Mouse (Mus musculus): Measurements from ENCODE around the gene Tmem178b. TPM values are rescaled to one million over a fixed set of nuclear protein-coding genes. Genes with fewer than 3 reads are reported as not detected.

The Tmem178b gene
- polyA plus RNA-seq, 1 experiment from 2014 or later = 0.67 TPM

DNA sequence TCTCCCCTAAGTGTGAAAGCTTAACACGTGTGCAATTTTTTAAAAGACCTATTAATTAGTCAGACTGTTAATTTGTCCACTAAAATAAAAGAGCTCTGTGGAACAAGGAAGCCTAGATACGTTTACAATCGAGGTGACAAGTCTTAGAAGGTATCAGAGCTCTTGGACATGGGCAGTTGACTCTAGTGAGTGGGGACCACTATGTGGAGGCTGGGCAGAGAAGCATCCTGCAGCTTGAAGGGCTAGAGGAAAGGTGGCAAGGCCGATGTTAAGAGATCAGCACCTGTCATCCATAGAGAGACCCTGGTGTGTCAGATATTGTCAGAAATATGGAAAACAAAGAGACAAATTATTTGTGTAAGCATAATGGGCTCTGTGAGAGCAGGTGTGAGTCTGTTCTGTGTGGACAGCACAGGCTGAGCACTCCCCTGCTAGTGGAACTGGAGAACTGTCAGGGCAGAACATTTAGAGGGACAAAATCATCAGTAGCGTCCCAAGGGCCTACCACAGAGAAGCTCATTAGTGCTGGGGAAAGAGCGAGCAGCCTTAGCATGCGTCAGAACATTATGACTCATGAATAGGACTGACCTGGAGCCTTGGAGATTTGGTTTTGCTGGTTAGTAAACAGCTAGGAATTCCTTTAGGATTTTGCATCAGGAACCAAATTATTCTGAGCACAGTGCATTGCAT lies 264.9 kb downstream of the Tmem178b start:
- Histone ChIP-seq H3K4me3 (ENCODE audit: low read length) (no peak overlapping the region), H3K9ac (ENCODE audit: low read depth, low read length) (no peak overlapping the region), H3K36me3 (ENCODE audit: control insufficient read depth, insufficient read depth, low read length) (no peaks in the 10 kb centered on the region), H3K4me2 (ENCODE audit: low read depth, low read length) (no peak overlapping the region), H3K4me1 (ENCODE audit: control insufficient read depth, insufficient read depth, low read length) (no peaks in the 10 kb centered on the region), H3K27me3 (replicated peaks; ENCODE audit: control insufficient read depth, insufficient read depth, low read length) (no peaks in the 10 kb centered on the region), H3K27ac (ENCODE audit: low read length) (no peak overlapping the region), H3K9me3 (ENCODE audit: control insufficient read depth, low read length) (no peaks in the 10 kb centered on the region)
- ATAC-seq = no peak
- 80% methylated on average over 7 of the region's 7 CpGs for WGBS

DNA sequence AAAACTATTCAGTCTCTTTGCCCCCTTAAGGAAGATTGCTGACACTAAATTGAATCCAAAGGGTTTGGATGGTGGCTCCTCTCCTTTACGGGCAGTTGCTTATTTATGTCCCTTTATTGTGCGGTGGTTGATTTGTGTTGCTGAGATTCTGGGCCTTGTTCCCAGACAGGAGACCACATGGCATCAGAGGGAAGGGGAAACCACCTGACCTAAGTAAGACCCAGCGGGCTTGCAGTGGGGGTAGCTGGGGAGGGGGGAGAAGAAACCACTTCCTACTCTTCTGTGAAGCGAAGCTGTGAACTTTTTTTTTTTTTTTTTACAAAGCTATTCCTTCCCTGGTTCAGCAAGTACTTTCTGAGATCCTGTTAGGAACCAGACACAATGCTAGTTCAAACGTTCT lies 269.5 kb downstream of the Tmem178b start:
- ATAC-seq = no peak
- no peak overlapping the region for H3K4me2 ChIP-seq (ENCODE audit: low read depth, low read length)
- H3K9ac ChIP-seq (ENCODE audit: low read depth, low read length) = no peak overlapping the region
- H3K36me3 ChIP-seq (ENCODE audit: control insufficient read depth, insufficient read depth, low read length) = no peaks in the 10 kb centered on the region
- no peaks in the 10 kb centered on the region for H3K9me3 ChIP-seq (ENCODE audit: control insufficient read depth, low read length)
- WGBS = 41% methylated on average over 5 of the region's 5 CpGs
- no peaks in the 10 kb centered on the region for H3K4me1 ChIP-seq (ENCODE audit: control insufficient read depth, insufficient read depth, low read length)
- no peak overlapping the region for H3K4me3 ChIP-seq (ENCODE audit: low read length)
- H3K27ac ChIP-seq (ENCODE audit: low read length) = no peak overlapping the region
- no peaks in the 10 kb centered on the region for H3K27me3 ChIP-seq (replicated peaks; ENCODE audit: control insufficient read depth, insufficient read depth, low read length)

DNA sequence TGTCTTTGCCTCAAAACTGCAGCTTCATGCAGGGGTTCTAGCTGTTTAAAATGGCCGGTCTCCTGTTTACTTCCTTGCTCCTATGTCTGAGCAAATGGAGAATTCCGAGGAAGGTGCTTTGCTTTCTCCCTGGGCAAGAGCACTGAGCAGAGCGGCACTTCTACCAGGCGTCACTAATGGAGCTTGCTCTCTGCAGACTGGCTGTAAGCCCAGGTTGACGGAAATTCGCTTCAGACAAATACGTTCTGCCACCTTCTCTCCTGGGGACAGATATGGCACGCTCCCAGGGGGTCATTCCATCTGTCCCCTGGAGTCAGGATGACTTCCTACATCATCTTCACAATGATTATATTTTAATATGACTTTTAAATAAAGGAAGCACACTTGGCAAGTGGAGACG lies 271.3 kb downstream of the Tmem178b start:
- Histone ChIP-seq H3K36me3 (ENCODE audit: control insufficient read depth, insufficient read depth, low read length) (no peaks in the 10 kb centered on the region), H3K9ac (ENCODE audit: low read depth, low read length) (no peak overlapping the region), H3K4me1 (ENCODE audit: control insufficient read depth, insufficient read depth, low read length) (no peaks in the 10 kb centered on the region), H3K27me3 (replicated peaks; ENCODE audit: control insufficient read depth, insufficient read depth, low read length) (no peaks in the 10 kb centered on the region), H3K4me2 (ENCODE audit: low read depth, low read length) (no peak overlapping the region), H3K27ac (ENCODE audit: low read length) (no peak overlapping the region), H3K9me3 (ENCODE audit: control insufficient read depth, low read length) (no peaks in the 10 kb centered on the region), H3K4me3 (ENCODE audit: low read length) (no peak overlapping the region)
- 61% methylated on average over 9 of the region's 9 CpGs for WGBS
- ATAC-seq = no peak

DNA sequence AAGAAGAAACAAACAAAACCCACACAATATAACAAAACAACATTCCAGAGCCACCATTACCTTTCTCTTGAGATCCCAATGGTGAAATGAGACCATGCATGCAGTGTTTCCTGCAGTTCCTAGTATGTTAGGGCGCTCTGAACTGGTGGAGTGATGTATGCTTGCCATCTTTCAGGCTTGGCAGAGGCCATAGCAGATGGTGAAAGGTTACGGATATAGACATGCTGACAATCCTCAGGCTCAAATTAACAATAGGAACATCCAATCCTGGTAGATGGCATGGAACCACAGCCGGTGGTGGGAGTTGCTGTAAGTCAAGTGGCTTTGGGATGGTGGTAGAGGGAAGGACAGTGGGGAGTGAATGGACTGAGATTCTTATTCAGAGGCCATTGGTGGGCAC lies 272.5 kb downstream of the Tmem178b start:
- no peak overlapping the region for H3K4me3 ChIP-seq (ENCODE audit: low read length)
- no peaks in the 10 kb centered on the region for H3K9me3 ChIP-seq (ENCODE audit: control insufficient read depth, low read length)
- ATAC-seq = no peak
- H3K4me2 ChIP-seq (ENCODE audit: low read depth, low read length) = no peak overlapping the region
- H3K4me1 ChIP-seq (ENCODE audit: control insufficient read depth, insufficient read depth, low read length) = no peaks in the 10 kb centered on the region
- no peaks in the 10 kb centered on the region for H3K36me3 ChIP-seq (ENCODE audit: control insufficient read depth, insufficient read depth, low read length)
- WGBS = 93% methylated on average over 3 of the region's 3 CpGs
- no peak overlapping the region for H3K27ac ChIP-seq (ENCODE audit: low read length)
- no peak overlapping the region for H3K9ac ChIP-seq (ENCODE audit: low read depth, low read length)
- no peaks in the 10 kb centered on the region for H3K27me3 ChIP-seq (replicated peaks; ENCODE audit: control insufficient read depth, insufficient read depth, low read length)

DNA sequence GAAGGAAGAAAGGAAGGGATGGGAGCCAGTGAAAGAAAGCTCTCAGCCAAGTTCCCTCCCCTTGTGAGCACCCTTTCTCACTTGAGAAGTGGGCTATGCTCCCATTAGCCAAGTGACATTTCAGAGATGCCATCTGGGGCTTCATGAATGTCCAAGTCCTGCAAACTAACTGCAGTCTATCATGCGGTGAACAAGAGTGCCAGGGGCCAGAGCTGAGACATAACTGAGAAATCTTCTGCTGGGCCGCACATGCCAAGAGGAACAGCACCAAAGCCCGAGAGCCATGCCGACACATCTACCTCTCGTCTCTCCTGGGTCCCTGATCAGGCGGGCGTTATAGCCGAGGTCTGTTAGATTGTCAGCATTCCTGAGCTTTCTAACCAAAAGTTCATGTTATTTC lies 279.2 kb downstream of the Tmem178b start:
- Histone ChIP-seq H3K4me1 (ENCODE audit: control insufficient read depth, insufficient read depth, low read length) (no peaks in the 10 kb centered on the region), H3K27ac (ENCODE audit: low read length) (no peak overlapping the region), H3K9ac (ENCODE audit: low read depth, low read length) (no peak overlapping the region), H3K4me3 (ENCODE audit: low read length) (no peak overlapping the region), H3K27me3 (replicated peaks; ENCODE audit: control insufficient read depth, insufficient read depth, low read length) (no peaks in the 10 kb centered on the region), H3K36me3 (ENCODE audit: control insufficient read depth, insufficient read depth, low read length) (no peaks in the 10 kb centered on the region), H3K9me3 (ENCODE audit: control insufficient read depth, low read length) (no peaks in the 10 kb centered on the region), H3K4me2 (ENCODE audit: low read depth, low read length) (no peak overlapping the region)
- 91% methylated on average over 8 of the region's 8 CpGs for WGBS
- no peak for ATAC-seq

DNA sequence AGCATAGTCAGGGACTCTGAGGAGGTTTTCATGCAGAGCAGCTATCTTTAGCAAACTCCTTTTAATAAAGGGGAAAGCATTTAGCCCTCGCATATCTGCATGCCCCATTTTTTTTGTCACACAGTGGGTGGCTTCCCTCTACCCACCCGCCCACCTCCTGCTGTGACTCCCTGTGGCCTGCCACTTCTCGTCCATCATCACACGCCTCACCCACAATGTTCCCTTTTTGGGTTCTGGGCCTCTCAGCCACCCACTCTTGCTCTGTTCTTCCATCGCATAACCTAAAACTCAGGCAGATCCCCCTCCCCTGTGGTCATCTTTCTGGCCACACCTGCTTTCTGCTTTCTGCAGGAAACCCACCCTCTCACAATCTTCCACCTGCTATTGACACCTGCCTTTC lies 288.3 kb downstream of the Tmem178b start:
- Histone ChIP-seq H3K9ac (ENCODE audit: low read depth, low read length) (no peak overlapping the region), H3K27me3 (replicated peaks; ENCODE audit: control insufficient read depth, insufficient read depth, low read length) (no peaks in the 10 kb centered on the region), H3K9me3 (ENCODE audit: control insufficient read depth, low read length) (no peaks in the 10 kb centered on the region), H3K4me1 (ENCODE audit: control insufficient read depth, insufficient read depth, low read length) (no peaks in the 10 kb centered on the region), H3K36me3 (ENCODE audit: control insufficient read depth, insufficient read depth, low read length) (no peaks in the 10 kb centered on the region), H3K4me3 (ENCODE audit: low read length) (no peak overlapping the region), H3K27ac (ENCODE audit: low read length) (no peak overlapping the region), H3K4me2 (ENCODE audit: low read depth, low read length) (no peak overlapping the region)
- 72% methylated on average over 5 of the region's 5 CpGs for WGBS
- no peak for ATAC-seq

DNA sequence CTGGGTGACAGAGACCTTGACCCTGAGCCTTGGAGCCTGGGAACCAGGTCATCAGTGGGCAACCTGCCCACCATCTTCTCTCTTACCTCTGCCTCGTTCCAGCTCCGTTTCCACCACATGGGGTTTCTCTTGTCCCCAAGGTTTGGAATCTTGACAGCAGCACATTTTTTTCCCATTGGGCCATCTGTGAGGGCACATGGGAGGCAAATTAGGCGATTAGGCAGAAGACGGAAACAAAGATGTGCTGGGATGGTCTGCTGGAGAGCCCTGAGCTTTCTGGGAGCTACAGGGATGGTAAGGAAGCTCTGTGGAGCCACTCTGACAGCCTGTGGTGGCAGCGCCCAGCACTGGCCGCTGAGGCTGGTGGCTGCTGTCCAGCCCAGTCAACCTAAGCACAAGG lies 300.5 kb downstream of the Tmem178b start:
- H3K9ac ChIP-seq (ENCODE audit: low read depth, low read length) = no peak overlapping the region
- no peak overlapping the region for H3K4me3 ChIP-seq (ENCODE audit: low read length)
- H3K27ac ChIP-seq (ENCODE audit: low read length) = no peak overlapping the region
- H3K36me3 ChIP-seq (ENCODE audit: control insufficient read depth, insufficient read depth, low read length) = no peaks in the 10 kb centered on the region
- no peaks in the 10 kb centered on the region for H3K4me1 ChIP-seq (ENCODE audit: control insufficient read depth, insufficient read depth, low read length)
- no peak overlapping the region for H3K4me2 ChIP-seq (ENCODE audit: low read depth, low read length)
- H3K27me3 ChIP-seq (replicated peaks; ENCODE audit: control insufficient read depth, insufficient read depth, low read length) = no peaks in the 10 kb centered on the region
- 69% methylated on average over 6 of the region's 6 CpGs for whole genome bisulfite sequencing
- no peaks in the 10 kb centered on the region for H3K9me3 ChIP-seq (ENCODE audit: control insufficient read depth, low read length)
- no peak for ATAC-seq

DNA sequence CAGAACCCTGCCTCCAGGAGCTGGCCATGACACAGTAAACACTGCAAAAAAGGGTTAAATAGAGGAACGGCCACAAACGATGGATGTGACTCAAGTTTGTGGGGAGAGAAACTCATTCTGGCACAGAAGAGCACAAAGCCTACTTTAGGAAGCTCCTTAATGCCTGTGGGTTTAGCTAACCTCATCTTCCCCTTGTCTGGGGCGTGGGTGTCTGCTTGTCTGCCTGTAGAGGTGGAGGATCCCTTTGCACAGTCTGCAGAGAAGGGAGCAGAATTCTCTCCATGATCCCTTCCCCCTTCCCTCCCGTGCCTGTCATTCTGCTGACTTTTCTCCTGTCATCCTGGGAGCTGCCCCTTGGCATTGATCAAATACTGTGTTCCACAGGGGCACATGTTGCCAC lies 304.8 kb downstream of the Tmem178b start:
- H3K27ac ChIP-seq (ENCODE audit: low read length) = no peak overlapping the region
- ATAC-seq = no peak
- no peaks in the 10 kb centered on the region for H3K9me3 ChIP-seq (ENCODE audit: control insufficient read depth, low read length)
- no peaks in the 10 kb centered on the region for H3K27me3 ChIP-seq (replicated peaks; ENCODE audit: control insufficient read depth, insufficient read depth, low read length)
- H3K4me1 ChIP-seq (ENCODE audit: control insufficient read depth, insufficient read depth, low read length) = no peaks in the 10 kb centered on the region
- H3K4me3 ChIP-seq (ENCODE audit: low read length) = no peak overlapping the region
- no peak overlapping the region for H3K9ac ChIP-seq (ENCODE audit: low read depth, low read length)
- no peak overlapping the region for H3K4me2 ChIP-seq (ENCODE audit: low read depth, low read length)
- 44% methylated on average over 4 of the region's 4 CpGs for WGBS
- H3K36me3 ChIP-seq (ENCODE audit: control insufficient read depth, insufficient read depth, low read length) = no peaks in the 10 kb centered on the region

DNA sequence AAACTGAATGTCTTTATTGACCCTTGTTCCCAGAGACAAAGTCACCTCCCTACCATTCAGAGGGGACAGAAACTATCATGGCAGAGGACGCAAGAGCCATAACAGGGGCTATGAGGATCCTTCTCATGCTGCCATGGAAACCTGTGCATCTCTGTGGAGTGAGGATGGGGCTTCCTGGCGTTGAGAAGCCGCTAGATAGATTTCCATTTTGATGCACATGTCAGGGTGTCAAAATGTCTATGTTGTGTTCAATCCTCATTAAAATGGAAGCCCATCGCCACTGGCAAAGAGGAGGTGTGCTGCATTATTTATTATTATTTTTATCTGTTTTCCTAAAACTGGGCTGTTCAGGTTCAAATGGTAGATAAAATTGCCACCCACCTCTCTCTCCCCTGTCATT lies 307.5 kb downstream of the Tmem178b start:
- H3K4me2 ChIP-seq (ENCODE audit: low read depth, low read length) = no peak overlapping the region
- H3K4me1 ChIP-seq (ENCODE audit: control insufficient read depth, insufficient read depth, low read length) = no peaks in the 10 kb centered on the region
- no peaks in the 10 kb centered on the region for H3K27me3 ChIP-seq (replicated peaks; ENCODE audit: control insufficient read depth, insufficient read depth, low read length)
- no peak overlapping the region for H3K9ac ChIP-seq (ENCODE audit: low read depth, low read length)
- WGBS = 90% methylated on average over 4 of the region's 4 CpGs
- H3K36me3 ChIP-seq (ENCODE audit: control insufficient read depth, insufficient read depth, low read length) = no peaks in the 10 kb centered on the region
- H3K27ac ChIP-seq (ENCODE audit: low read length) = no peak overlapping the region
- H3K4me3 ChIP-seq (ENCODE audit: low read length) = no peak overlapping the region
- ATAC-seq = no peak
- H3K9me3 ChIP-seq (ENCODE audit: control insufficient read depth, low read length) = no peaks in the 10 kb centered on the region

DNA sequence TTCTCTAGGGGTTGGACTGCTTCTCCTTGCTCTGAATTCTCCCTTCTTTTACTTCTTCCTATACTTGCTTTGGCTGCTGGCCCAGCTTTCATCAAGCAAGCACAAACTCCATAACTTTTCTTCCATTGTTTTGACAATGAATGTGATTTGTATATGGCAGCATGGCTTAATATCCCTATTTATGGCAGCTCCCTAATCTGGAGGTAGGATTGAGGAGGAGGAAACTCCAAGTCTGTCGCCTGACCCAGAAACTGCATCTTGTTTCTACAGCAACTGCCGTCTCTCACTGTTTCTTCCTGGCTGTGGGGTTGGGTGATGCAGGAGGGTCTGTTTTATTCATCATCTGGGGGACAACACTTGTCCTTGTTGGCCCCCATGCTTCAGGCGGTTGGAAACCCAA lies 327.6 kb downstream of the Tmem178b start:
- no peak overlapping the region for H3K4me3 ChIP-seq (ENCODE audit: low read length)
- no peaks in the 10 kb centered on the region for H3K27me3 ChIP-seq (replicated peaks; ENCODE audit: control insufficient read depth, insufficient read depth, low read length)
- H3K4me1 ChIP-seq (ENCODE audit: control insufficient read depth, insufficient read depth, low read length) = no peaks in the 10 kb centered on the region
- no peak overlapping the region for H3K4me2 ChIP-seq (ENCODE audit: low read depth, low read length)
- H3K27ac ChIP-seq (ENCODE audit: low read length) = no peak overlapping the region
- no peaks in the 10 kb centered on the region for H3K36me3 ChIP-seq (ENCODE audit: control insufficient read depth, insufficient read depth, low read length)
- WGBS = 38% methylated on average over 3 of the region's 3 CpGs
- no peaks in the 10 kb centered on the region for H3K9me3 ChIP-seq (ENCODE audit: control insufficient read depth, low read length)
- ATAC-seq = no peak
- H3K9ac ChIP-seq (ENCODE audit: low read depth, low read length) = no peak overlapping the region

Data from intestine, embryonic 16.5 days (tissue).